Mouse (Mus musculus) MEL (cell line): Measurements from ENCODE around the gene Golm1. TPM values are rescaled to one million over a fixed set of nuclear protein-coding genes. Genes with fewer than 3 reads are reported as not detected.

ENCODE experiments used
- DNase-seq: peaks from one replicate; pipeline ENCODE4 v3.0.0; 2011; ENCODE audit warnings: low read depth, low spot score
- H3K27ac ChIP-seq: 2 replicates; pipeline ENCODE4 v1.5.1; 2012; ENCODE audit warnings: low read depth, mild to moderate bottlenecking, control low read depth, low read length, moderate library complexity; ENCODE audit not compliant: control insufficient read depth
- H3K27me3 ChIP-seq, 2 experiments: fragments of 150-350 bp in 1 of 2; sonication (generic) in 1 of 2; 2 replicates each; pipeline ENCODE4 v1.6.1; 2012; ENCODE audit warnings: low read length in 2 of 2, mild to moderate bottlenecking in 2 of 2, improper control_type of control experiment in 1 of 2, moderate library complexity in 1 of 2; ENCODE audit not compliant: insufficient read depth in 2 of 2, control insufficient read depth in 1 of 2
- H3K36me3 ChIP-seq, 2 experiments: 2 replicates each; pipeline ENCODE4 v1.6.1; 2012 to 2014; ENCODE audit warnings: low read length in 2 of 2, improper control_type of control experiment in 1 of 2, inconsistent platforms in 1 of 2, mild to moderate bottlenecking in 1 of 2; ENCODE audit not compliant: insufficient read depth in 2 of 2, control insufficient read depth in 1 of 2
- H3K4me1 ChIP-seq, 2 experiments: fragments of 150-350 bp in 1 of 2; sonication (generic) in 1 of 2; 2 replicates each; pipeline ENCODE4 v1.6.1; 2012; ENCODE audit warnings: low read length in 2 of 2, improper control_type of control experiment in 1 of 2, mild to moderate bottlenecking in 1 of 2; ENCODE audit not compliant: insufficient read depth in 2 of 2, control insufficient read depth in 1 of 2
- H3K4me3 ChIP-seq, 2 experiments: fragments of 150-350 bp in 1 of 2; sonication (generic) in 1 of 2; 2 replicates each; pipeline ENCODE4 v1.5.1; 2012; ENCODE audit warnings: low read depth in 2 of 2, low read length in 2 of 2, mild to moderate bottlenecking in 2 of 2, moderate library complexity in 2 of 2, control low read depth in 1 of 2, improper control_type of control experiment in 1 of 2; ENCODE audit not compliant: control insufficient read depth in 1 of 2, insufficient read depth in 1 of 2
- H3K79me2 ChIP-seq: 2 replicates; pipeline ENCODE4 v1.6.1; 2012; ENCODE audit warnings: mild to moderate bottlenecking, low read length, moderate library complexity; ENCODE audit not compliant: control insufficient read depth, poor library complexity, insufficient read depth
- H3K9ac ChIP-seq: 2 replicates; pipeline ENCODE4 v1.6.1; 2012; ENCODE audit warnings: low read depth, mild to moderate bottlenecking, control low read depth, low read length, moderate library complexity; ENCODE audit not compliant: control insufficient read depth, poor library complexity, severe bottlenecking
- H3K9me3 ChIP-seq: fragments of 150-350 bp; sonication (generic); replicated peaks from 2 replicates; pipeline ENCODE4 v1.6.1; 2012; ENCODE audit warnings: mild to moderate bottlenecking, low read length, improper control_type of control experiment, moderate library complexity; ENCODE audit not compliant: insufficient read depth
- BHLHE40 ChIP-seq: IDR thresholded peaks from 2 replicates; pipeline ENCODE4 v1.6.1; 2012; ENCODE audit warnings: low read depth, mild to moderate bottlenecking, inconsistent platforms, low read length, improper control_type of control experiment, borderline replicate concordance
- CHD1 ChIP-seq: IDR thresholded peaks from 2 replicates; pipeline ENCODE4 v1.6.1; 2012; ENCODE audit warnings: low read depth, mild to moderate bottlenecking, inconsistent platforms, low read length, improper control_type of control experiment
- CHD2 ChIP-seq: IDR thresholded peaks from 2 replicates; pipeline ENCODE4 v1.6.1; 2011; ENCODE audit warnings: low read length, improper control_type of control experiment
- GATA1 ChIP-seq: IDR thresholded peaks from 2 replicates; pipeline ENCODE4 v1.6.1; 2011; ENCODE audit warnings: low read depth, low read length, improper control_type of control experiment
- HCFC1 ChIP-seq: IDR thresholded peaks from 2 replicates; pipeline ENCODE4 v1.6.1; 2012; ENCODE audit warnings: low read depth, mild to moderate bottlenecking, inconsistent platforms, low read length, improper control_type of control experiment, moderate library complexity
- KAT2A ChIP-seq: conservative IDR thresholded peaks from 2 replicates; pipeline ENCODE4 v1.6.1; 2012; ENCODE audit warnings: low read depth, low read length, improper control_type of control experiment, inconsistent platforms
- MAFK ChIP-seq: IDR thresholded peaks from 2 replicates; pipeline ENCODE4 v1.6.1; 2011; ENCODE audit warnings: low read depth, mild to moderate bottlenecking, low read length, improper control_type of control experiment, borderline replicate concordance
- MAX ChIP-seq: IDR thresholded peaks from 2 replicates; pipeline ENCODE4 v1.6.1; 2011; ENCODE audit warnings: low read length, improper control_type of control experiment
- MAZ ChIP-seq: IDR thresholded peaks from 2 replicates; pipeline ENCODE4 v1.6.1; 2012; ENCODE audit warnings: low read depth, mild to moderate bottlenecking, inconsistent platforms, low read length, improper control_type of control experiment
- MEF2A ChIP-seq: IDR thresholded peaks from 2 replicates; pipeline ENCODE4 v1.6.1; 2014; ENCODE audit warnings: low read depth, mild to moderate bottlenecking, inconsistent platforms, low read length, improper control_type of control experiment; ENCODE audit not compliant: poor library complexity, insufficient replicate concordance, severe bottlenecking; ENCODE audit errors: extremely low read depth
- MYC ChIP-seq: IDR thresholded peaks from 2 replicates; pipeline ENCODE4 v1.6.1; 2011; ENCODE audit warnings: low read depth, mild to moderate bottlenecking, low read length, improper control_type of control experiment, moderate library complexity
- NELFE ChIP-seq: IDR thresholded peaks from 2 replicates; pipeline ENCODE4 v1.6.1; 2011; ENCODE audit warnings: low read depth, low read length, improper control_type of control experiment
- POLR2AphosphoS2 ChIP-seq: IDR thresholded peaks from 2 replicates; pipeline ENCODE4 v1.6.1; 2011; ENCODE audit warnings: low read length, improper control_type of control experiment
- POLR2AphosphoS5 ChIP-seq: IDR thresholded peaks from 2 replicates; pipeline ENCODE4 v1.6.1; 2012; ENCODE audit warnings: low read depth, borderline replicate concordance, mild to moderate bottlenecking, inconsistent platforms, low read length, moderate library complexity, mixed read lengths
- RAD21 ChIP-seq: IDR thresholded peaks from 2 replicates; pipeline ENCODE4 v1.6.1; 2011; ENCODE audit warnings: mild to moderate bottlenecking, low read depth, low read length, improper control_type of control experiment
- RCOR1 ChIP-seq: IDR thresholded peaks from 2 replicates; pipeline ENCODE4 v1.6.1; 2012; ENCODE audit warnings: low read depth, mild to moderate bottlenecking, inconsistent platforms, low read length, improper control_type of control experiment
- SIN3A ChIP-seq: IDR thresholded peaks from 2 replicates; pipeline ENCODE4 v1.6.1; 2012; ENCODE audit warnings: low read length, improper control_type of control experiment, inconsistent platforms
- SMC3 ChIP-seq: IDR thresholded peaks from 2 replicates; pipeline ENCODE4 v1.6.1; 2011; ENCODE audit warnings: low read depth, low read length, improper control_type of control experiment
- TAL1 ChIP-seq: IDR thresholded peaks from 2 replicates; pipeline ENCODE4 v1.6.1; 2012; ENCODE audit warnings: mild to moderate bottlenecking, inconsistent platforms, low read length, moderate library complexity, mixed read lengths
- TBP ChIP-seq: IDR thresholded peaks from 2 replicates; pipeline ENCODE4 v1.8.0; 2011; ENCODE audit warnings: low read depth, low read length, improper control_type of control experiment
- TCF12 ChIP-seq: IDR thresholded peaks from 2 replicates; pipeline ENCODE4 v1.6.1; 2014; ENCODE audit warnings: low read depth, mild to moderate bottlenecking, inconsistent platforms, low read length, improper control_type of control experiment, moderate library complexity
- USF1 ChIP-seq: IDR thresholded peaks from 2 replicates; pipeline ENCODE4 v1.6.1; 2014; ENCODE audit warnings: low read depth, mild to moderate bottlenecking, inconsistent platforms, low read length, improper control_type of control experiment, moderate library complexity
- USF2 ChIP-seq, 2 experiments: IDR thresholded peaks; 2 replicates each; pipeline ENCODE4 v1.6.1; 2011 to 2012; ENCODE audit warnings: improper control_type of control experiment in 2 of 2, low read length in 2 of 2, borderline replicate concordance in 1 of 2, inconsistent platforms in 1 of 2, low read depth in 1 of 2, mild to moderate bottlenecking in 1 of 2; ENCODE audit not compliant: insufficient read depth in 1 of 2
- ZC3H11A ChIP-seq: IDR thresholded peaks from 2 replicates; pipeline ENCODE4 v1.6.1; 2012; ENCODE audit warnings: low read depth, mild to moderate bottlenecking, inconsistent platforms, low read length, improper control_type of control experiment
- ZNF384 ChIP-seq: IDR thresholded peaks from 2 replicates; pipeline ENCODE4 v1.6.1; 2012; ENCODE audit warnings: low read depth, mild to moderate bottlenecking, inconsistent platforms, low read length, improper control_type of control experiment
- polyA plus RNA-seq, 2 experiments: library from polyadenylated mRNA; stranded (reverse) in 1 of 2; unstranded in 1 of 2; fragments of >175 nt in 1 of 2; fragments of >200 nt in 1 of 2; gene quantifications; 2 replicates each; pipeline versions ENCODE4 v1.2.1 to v1.2.4; 2012; ENCODE audit warnings: low replicate concordance in 2 of 2, low read depth in 1 of 2; ENCODE audit not compliant: insufficient read length in 2 of 2, insufficient read depth in 1 of 2, missing spikeins in 1 of 2
- total RNA-seq: library from RNA; depleted of rRNA; stranded (reverse); fragments of 300-350 nt; gene quantifications from 2 replicates; pipeline ENCODE4 v1.2.3, GENCODE M21; 2012

The Golm1 gene
- total and polyA plus RNA-seq, 3 experiments = 22.1 to 26.8 TPM; not detected in 1

DNA sequence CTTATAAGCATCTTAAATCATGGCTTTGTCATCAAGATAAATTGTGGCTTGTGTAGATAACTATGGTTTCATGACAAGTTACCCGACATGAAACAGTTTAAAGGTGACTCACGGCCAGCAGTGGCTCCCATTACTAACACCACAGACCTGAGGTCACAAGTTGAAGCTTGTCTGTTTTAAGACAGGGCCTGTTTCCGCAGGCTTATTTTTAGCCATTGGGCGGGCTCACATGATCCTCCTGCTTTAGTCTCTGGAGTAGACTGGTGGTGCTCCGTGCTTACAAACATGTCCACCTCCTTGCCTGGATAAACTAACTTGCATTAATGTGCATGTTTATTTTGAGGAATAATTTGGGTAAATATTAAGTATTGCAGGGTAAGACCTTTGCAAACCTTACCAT is 50.7 kb downstream of the Golm1 start:
- Histone ChIP-seq H3K9me3 (no peaks in the 10 kb centered on the region), H3K4me3 (no peak overlapping the region), H3K9ac (no peak overlapping the region), H3K79me2 (no peaks in the 10 kb centered on the region), H3K27me3 (no peaks in the 10 kb centered on the region), H3K27ac (no peak overlapping the region), H3K4me1 (no peaks in the 10 kb centered on the region), H3K36me3 (peaks cover 0 to 10% of the 10 kb centered on the region in 2 experiments; a peak in 2 of 4 replicates)
- DNase-seq = no peak
- TF ChIP-seq TAL1 = no peak
- no peak for TF ChIP-seq ZNF384
- no peak for TF ChIP-seq SMC3
- no peak for TF ChIP-seq RCOR1
- TF ChIP-seq BHLHE40 = no peak
- TF ChIP-seq NELFE = no peak
- no peak for TF ChIP-seq HCFC1
- no peak for TF ChIP-seq MAX
- no peak for TF ChIP-seq RAD21
- no peak for TF ChIP-seq CHD1
- TF ChIP-seq KAT2A = no peak
- TF ChIP-seq SIN3A = no peak
- no peak for TF ChIP-seq TCF12
- TF ChIP-seq MYC = no peak
- no peak for TF ChIP-seq GATA1

DNA sequence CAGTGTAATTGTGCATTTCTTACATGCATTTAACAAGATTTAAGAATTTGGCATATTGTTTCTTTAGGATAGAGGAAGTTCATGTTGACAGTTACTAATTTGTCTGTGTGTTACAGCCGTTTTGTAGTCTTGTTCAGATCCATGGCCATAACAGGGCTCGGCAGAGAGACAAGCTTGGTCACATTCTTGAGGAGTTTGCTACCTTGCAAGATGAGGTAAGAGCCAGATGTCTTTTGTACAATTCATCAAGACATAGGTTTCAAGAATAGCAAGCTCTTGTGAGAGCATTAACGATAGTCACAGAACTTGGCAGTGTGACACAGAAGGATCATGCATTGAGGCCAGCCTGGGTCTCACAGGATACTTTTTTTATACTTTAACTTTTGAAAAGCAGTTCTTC is 51.2 kb downstream of the Golm1 start:
- Histone ChIP-seq H3K4me3 (no peak overlapping the region), H3K4me1 (no peaks in the 10 kb centered on the region), H3K9me3 (no peaks in the 10 kb centered on the region), H3K9ac (no peak overlapping the region), H3K27me3 (no peaks in the 10 kb centered on the region), H3K36me3 (peaks cover 0 to 10% of the 10 kb centered on the region in 2 experiments; a peak in 2 of 4 replicates), H3K79me2 (no peaks in the 10 kb centered on the region), H3K27ac (no peak overlapping the region)
- DNase-seq = no peak
- no peak for TF ChIP-seq ZC3H11A
- TF ChIP-seq USF1 = no peak
- TF ChIP-seq MEF2A = no peak
- no peak for TF ChIP-seq SMC3
- TF ChIP-seq MYC = no peak
- TF ChIP-seq TCF12 = no peak
- TF ChIP-seq MAFK = no peak
- TF ChIP-seq RAD21 = no peak
- no peak for TF ChIP-seq MAZ
- no peak for TF ChIP-seq POLR2AphosphoS2
- TF ChIP-seq POLR2AphosphoS5 = no peak
- no peak for TF ChIP-seq CHD2
- no peak for TF ChIP-seq KAT2A
- no peak for TF ChIP-seq TBP
- TF ChIP-seq MAX = no peak
- TF ChIP-seq USF2 (IDR thresholded peaks at IDR 0.05; ENCODE audit: borderline replicate concordance in 1 of 2, insufficient read depth in 1 of 2, low read depth in 1 of 2, low read length in 2 of 2) = no peak
